Mouse (Mus musculus) hindbrain, embryonic 15.5 days (tissue): ENCODE results near the gene Nrn1l. TPM values are rescaled to one million over a fixed set of nuclear protein-coding genes. Genes with fewer than 3 reads are reported as not detected.
A peak's percentile ranks its signal among the peaks of the same experiment; 100 is the strongest.

ENCODE experiments used
- ATAC-seq: fragments of 200-750 bp; cut with Nextera tagmentation; 2 replicates; pipeline ENCODE4 v1.8.0; 2017; ENCODE audit warnings: low read depth, moderate number of reproducible peaks, moderate TSS enrichment; ENCODE audit not compliant: low FRiP score
- H3K27ac ChIP-seq: fragments of 300-500 bp; sonication (generic); replicated peaks from 2 replicates; pipeline ENCODE4 v1.5.1; 2015; ENCODE audit warnings: mild to moderate bottlenecking, inconsistent platforms
- H3K27me3 ChIP-seq: fragments of 300-500 bp; sonication (generic); 2 replicates; pipeline ENCODE4 v1.6.1; 2015; ENCODE audit warnings: control low read depth, inconsistent platforms
- H3K36me3 ChIP-seq: fragments of 300-500 bp; sonication (generic); 2 replicates; pipeline ENCODE4 v1.6.1; 2015; ENCODE audit warnings: control low read depth, inconsistent platforms
- H3K4me1 ChIP-seq: fragments of 300-500 bp; sonication (generic); replicated peaks from 2 replicates; pipeline ENCODE4 v1.6.1; 2015; ENCODE audit warnings: control low read depth, inconsistent platforms
- H3K4me2 ChIP-seq: fragments of 300-500 bp; sonication (generic); 2 replicates; pipeline ENCODE4 v1.6.1; 2015; ENCODE audit warnings: moderate library complexity, mild to moderate bottlenecking, inconsistent platforms
- H3K4me3 ChIP-seq: fragments of 300-500 bp; sonication (generic); 2 replicates; pipeline ENCODE4 v1.5.1; 2015; ENCODE audit warnings: mild to moderate bottlenecking, inconsistent platforms
- H3K9ac ChIP-seq: fragments of 300-500 bp; sonication (generic); 2 replicates; pipeline ENCODE4 v1.6.1; 2015; ENCODE audit warnings: inconsistent platforms
- H3K9me3 ChIP-seq: fragments of 300-500 bp; sonication (generic); 2 replicates; pipeline ENCODE4 v1.6.1; 2016; ENCODE audit warnings: control low read depth, inconsistent platforms
- WGBS: fragments of 180-500 bp; shearing (Covaris S2); methylation state at CpG from one replicate; pipeline ENCODE4 v1.1.7; 2015; 5-methylcytosine and 5-hydroxymethylcytosine counted together
- polyA plus RNA-seq: library from polyadenylated mRNA; unstranded; fragments of >200 nt; fragmentation: Nextera tagmentation; extraction: Ambion mirVana; gene quantifications from 2 replicates; pipeline ENCODE4 v1.2.1, GENCODE M21; 2015

The Nrn1l gene
- polyA plus RNA-seq, 1 experiment from 2014 or later = 0.45 TPM

DNA sequence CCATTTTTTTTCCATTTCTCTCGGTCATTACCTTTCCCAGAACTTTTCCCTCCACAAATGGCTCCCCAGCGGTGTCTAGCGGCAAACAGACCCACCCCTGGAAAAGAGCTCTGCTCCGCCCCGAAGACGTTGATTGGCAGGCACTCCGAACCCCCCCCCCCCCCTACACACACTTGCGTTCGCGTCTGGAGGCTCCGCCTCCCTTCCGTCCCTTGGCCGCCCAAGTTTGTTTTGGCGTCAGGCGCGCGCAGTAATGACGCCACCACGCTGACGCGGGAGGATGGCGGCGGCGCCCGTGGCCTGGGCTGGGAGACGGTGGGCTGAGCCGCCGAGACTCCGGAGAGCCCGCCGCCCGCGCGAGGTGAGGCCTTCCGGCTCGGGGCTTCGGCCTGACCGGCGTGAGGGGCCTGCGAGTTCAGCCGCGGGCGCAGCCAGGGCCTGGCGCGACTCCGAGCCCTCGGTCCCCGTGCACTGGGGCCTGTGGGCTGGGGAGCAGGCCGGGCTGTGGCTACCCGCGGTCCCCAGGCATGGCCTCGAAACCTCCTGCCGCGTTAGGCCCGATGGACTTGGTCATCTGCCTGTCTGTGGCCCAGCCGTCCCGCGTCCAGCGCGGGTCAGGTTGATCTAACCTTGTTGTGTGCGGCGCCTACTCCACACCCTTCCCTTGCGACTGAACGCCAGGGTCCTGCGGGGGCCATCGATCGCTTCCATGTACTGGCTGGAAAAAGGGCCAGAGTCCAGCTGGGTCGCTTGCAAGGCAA is 7.0 kb downstream of the Nrn1l start, which contains the start of gene Pskh1:
Pskh1 (plus strand) TSS at position 262 of the 761 bp plus-strand sequence.
- H3K27me3 ChIP-seq = no peaks in the 10 kb centered on the region
- H3K4me2 ChIP-seq = peak within 1 kb of the TSS; percentile 75
- under 1% methylated on average over 68 of the region's 68 CpGs for WGBS
- H3K9ac ChIP-seq = peak within 1 kb of the TSS; percentile 99
- peak within 1 kb of the TSS; percentile 84 for H3K4me3 ChIP-seq
- no peaks in the 10 kb centered on the region for H3K36me3 ChIP-seq
- peak; percentile 96 for ATAC-seq
- H3K27ac ChIP-seq = peak within 1 kb of the TSS; percentile 85
- H3K4me1 ChIP-seq = peaks cover 9% of the 10 kb centered on the region
- no peaks in the 10 kb centered on the region for H3K9me3 ChIP-seq

DNA sequence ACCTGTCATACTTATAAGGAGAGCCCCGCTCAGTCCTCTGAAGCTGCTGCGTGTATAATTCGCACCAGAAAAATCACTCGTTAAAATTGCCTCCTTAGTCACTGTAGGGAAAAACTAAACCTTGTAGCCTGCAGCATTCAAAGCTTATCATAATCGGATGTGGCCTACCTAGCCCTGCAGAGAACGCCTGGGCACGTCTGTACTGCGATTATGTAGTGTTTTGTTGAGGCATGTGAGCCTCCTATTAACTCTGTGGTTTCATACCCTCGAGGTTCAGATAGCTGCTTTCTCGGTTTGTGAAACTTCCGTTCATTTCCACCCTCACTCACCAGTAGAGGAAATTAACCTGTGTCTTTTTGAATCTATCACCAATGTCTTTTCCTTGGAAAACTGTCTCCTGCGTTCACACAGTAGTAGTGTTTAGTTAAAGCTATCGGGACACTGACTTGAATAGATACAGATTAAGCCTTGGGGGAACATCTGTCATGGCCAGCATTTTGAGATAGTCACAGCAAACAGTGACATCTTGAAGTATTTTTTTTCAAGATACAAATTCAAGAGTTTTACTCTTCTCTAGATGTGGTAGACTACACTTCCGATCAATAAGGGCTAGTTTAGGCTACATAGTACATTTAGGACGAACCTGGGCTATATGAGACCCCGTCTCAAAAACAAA is 7.7 kb downstream of the Nrn1l start:
- Histone ChIP-seq H3K4me3 (peak overlapping the region; percentile 84), H3K27ac (peak overlapping the region; percentile 85), H3K4me2 (peak overlapping the region; percentile 75), H3K9me3 (no peaks in the 10 kb centered on the region), H3K36me3 (no peaks in the 10 kb centered on the region), H3K27me3 (no peaks in the 10 kb centered on the region), H3K9ac (peak overlapping the region; percentile 99), H3K4me1 (peaks cover 9% of the 10 kb centered on the region)
- 44% methylated on average over 16 of the region's 16 CpGs for WGBS
- ATAC-seq = no peak

- Histone ChIP-seq H3K27me3 (no peaks in the 10 kb centered on the region), H3K36me3 (0 out of 2 replicates have a peak, but pooled peaks cover 5% of the 10 kb centered on the region), H3K4me3 (no peak overlapping the region), H3K4me2 (no peak overlapping the region), H3K27ac (no peak overlapping the region), H3K9ac (no peak overlapping the region), H3K9me3 (no peaks in the 10 kb centered on the region), H3K4me1 (no peaks in the 10 kb centered on the region)
- WGBS = 82% methylated on average over 3 of the region's 3 CpGs
- no peak for ATAC-seq
Measured at GRCm38 (mm10) chr8:105919390-105919789, 26.0 kb downstream of the Nrn1l start.

DNA sequence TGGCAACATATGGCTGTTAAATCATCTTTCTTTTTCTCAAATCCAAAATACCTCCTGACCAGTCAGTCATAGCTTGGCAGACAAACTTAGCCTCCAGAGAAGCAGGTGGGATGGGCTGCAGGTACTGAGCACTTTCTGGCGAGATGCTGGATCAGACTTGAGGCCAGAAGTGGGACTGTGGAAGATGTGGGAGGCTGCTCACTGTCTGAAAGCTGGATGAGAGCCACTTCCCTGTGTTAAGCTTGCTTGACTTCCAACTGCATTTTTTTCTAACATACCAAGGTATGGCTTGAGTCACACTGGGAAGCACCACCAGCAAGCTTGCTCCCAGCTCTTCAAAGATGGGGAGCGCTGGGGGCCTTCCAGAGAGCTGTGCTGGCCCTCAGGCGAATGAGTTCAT is 31.8 kb downstream of the Nrn1l start:
- Histone ChIP-seq H3K9ac (no peak overlapping the region), H3K4me2 (no peak overlapping the region)

GRCm38 (mm10) chr8:105930602-105931001 is 37.2 kb downstream of the Nrn1l start:
- WGBS = 14% methylated on average over 8 of the region's 8 CpGs
- Histone ChIP-seq H3K9me3 (no peaks in the 10 kb centered on the region), H3K4me2 (no peak overlapping the region), H3K36me3 (peaks cover 4% of the 10 kb centered on the region; the same call in 1 of the 2 replicates), H3K4me3 (no peak overlapping the region), H3K9ac (no peak overlapping the region), H3K4me1 (peaks cover 11% of the 10 kb centered on the region), H3K27me3 (no peaks in the 10 kb centered on the region), H3K27ac (peak overlapping the region; percentile 43)
- peak; percentile 68 for ATAC-seq

More for the DNA sequence above, 31.8 kb downstream of the Nrn1l start:
- Histone ChIP-seq H3K27me3 (no peaks in the 10 kb centered on the region), H3K4me3 (no peak overlapping the region), H3K36me3 (no peaks in the 10 kb centered on the region), H3K4me1 (no peaks in the 10 kb centered on the region), H3K27ac (no peak overlapping the region), H3K9me3 (no peaks in the 10 kb centered on the region)
- WGBS = 71% methylated on average over 3 of the region's 3 CpGs
- ATAC-seq = no peak

DNA sequence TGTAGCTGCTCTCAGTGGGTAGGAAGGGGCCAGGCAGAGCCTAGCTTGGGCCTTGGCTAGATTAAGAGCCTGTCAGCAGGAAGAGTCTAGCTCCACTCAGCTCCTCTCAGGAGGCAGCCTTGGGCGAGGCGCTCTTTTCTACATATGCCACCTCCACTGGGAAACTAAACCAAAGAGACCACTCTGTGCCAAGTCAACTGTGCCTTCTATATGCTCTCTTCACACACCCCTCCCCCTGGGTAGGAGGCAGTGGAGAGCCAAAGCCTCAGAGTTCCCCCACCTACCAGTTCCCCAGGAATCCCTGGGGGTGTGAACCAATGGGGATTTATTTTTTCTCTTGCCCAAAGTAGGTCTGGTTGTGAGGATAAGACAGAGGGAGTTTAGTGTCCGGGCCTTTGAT is 37.9 kb downstream of the Nrn1l start:
- ATAC-seq = no peak
- 90% methylated on average over 3 of the region's 3 CpGs for WGBS

DNA sequence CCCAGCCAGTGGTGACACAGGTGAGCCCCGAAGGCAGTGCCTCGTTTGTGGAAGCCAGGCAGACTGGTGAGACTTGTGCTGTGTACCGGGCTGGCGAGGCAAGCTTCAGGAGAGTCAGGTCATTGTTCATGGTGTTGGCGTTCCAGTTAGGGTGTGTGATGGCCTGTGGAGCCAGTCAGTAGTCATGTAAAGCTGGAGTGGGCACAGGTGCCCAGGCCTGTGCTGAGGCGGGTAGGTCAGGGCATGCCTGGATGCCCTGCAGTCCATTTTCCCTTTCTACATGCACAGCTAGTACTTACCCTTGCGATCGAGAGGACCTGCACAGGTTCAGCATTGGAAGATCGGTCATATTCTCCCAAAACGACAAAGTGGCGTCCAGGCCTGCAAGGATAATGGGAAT is 39.2 kb downstream of the Nrn1l start:
- Histone ChIP-seq H3K9ac (no peak overlapping the region), H3K36me3 (peaks cover 4% of the 10 kb centered on the region; the same call in 1 of the 2 replicates), H3K4me3 (no peak overlapping the region), H3K4me1 (peaks cover 22% of the 10 kb centered on the region), H3K4me2 (no peak overlapping the region), H3K9me3 (no peaks in the 10 kb centered on the region), H3K27ac (no peak overlapping the region), H3K27me3 (no peaks in the 10 kb centered on the region)
- ATAC-seq = no peak
- WGBS = 90% methylated on average over 11 of the region's 11 CpGs

More for the DNA sequence above, 37.9 kb downstream of the Nrn1l start:
- Histone ChIP-seq H3K4me1 (peaks cover 17% of the 10 kb centered on the region), H3K9me3 (no peaks in the 10 kb centered on the region), H3K9ac (no peak overlapping the region), H3K4me3 (no peak overlapping the region), H3K36me3 (peaks cover 4% of the 10 kb centered on the region; the same call in 1 of the 2 replicates), H3K4me2 (no peak overlapping the region), H3K27ac (no peak overlapping the region), H3K27me3 (no peaks in the 10 kb centered on the region)

GRCm38 (mm10) chr8:105933762-105934161 is 40.4 kb downstream of the Nrn1l start, which contains the start of gene Ctrl:
TSS of gene Ctrl (minus strand) at chr8:105933862.
- H3K4me2 ChIP-seq = no peak within 1 kb of the TSS
- ATAC-seq = no peak
- H3K27ac ChIP-seq = no peak within 1 kb of the TSS
- H3K9me3 ChIP-seq = no peaks in the 10 kb centered on the region
- no peak within 1 kb of the TSS for H3K4me3 ChIP-seq
- 93% methylated on average over 2 of the region's 2 CpGs for WGBS
- H3K36me3 ChIP-seq = peaks cover 4% of the 10 kb centered on the region; the same call in 1 of the 2 replicates
- peaks cover 32% of the 10 kb centered on the region for H3K4me1 ChIP-seq
- no peaks in the 10 kb centered on the region for H3K27me3 ChIP-seq
- H3K9ac ChIP-seq = no peak within 1 kb of the TSS

DNA sequence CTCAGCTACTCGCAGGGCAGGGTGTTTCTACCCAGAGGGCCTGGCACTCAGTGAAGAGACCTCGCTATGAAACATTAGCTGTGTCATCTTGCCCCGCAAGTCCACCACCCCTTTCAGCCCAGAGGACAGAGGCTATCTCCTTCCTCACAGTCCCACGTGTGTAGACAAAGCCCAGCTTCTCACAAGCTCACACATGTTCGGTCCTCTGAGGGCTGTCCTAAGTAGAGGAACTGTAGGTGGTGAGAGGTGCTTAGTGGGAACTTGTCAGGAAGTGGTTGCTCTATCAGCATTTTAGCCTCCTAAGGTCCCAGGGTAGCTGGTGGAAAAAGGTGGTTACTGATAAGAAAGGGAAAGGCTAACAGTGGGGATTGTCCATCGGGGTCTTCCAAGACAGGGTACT is 41.7 kb downstream of the Nrn1l start:
- Histone ChIP-seq H3K4me2 (no peak overlapping the region), H3K27me3 (no peaks in the 10 kb centered on the region), H3K4me1 (peaks cover 32% of the 10 kb centered on the region), H3K9ac (no peak overlapping the region), H3K9me3 (no peaks in the 10 kb centered on the region), H3K36me3 (peaks cover 4% of the 10 kb centered on the region; the same call in 1 of the 2 replicates), H3K27ac (no peak overlapping the region), H3K4me3 (no peak overlapping the region)
- no peak for ATAC-seq
- 83% methylated on average over 6 of the region's 6 CpGs for WGBS

DNA sequence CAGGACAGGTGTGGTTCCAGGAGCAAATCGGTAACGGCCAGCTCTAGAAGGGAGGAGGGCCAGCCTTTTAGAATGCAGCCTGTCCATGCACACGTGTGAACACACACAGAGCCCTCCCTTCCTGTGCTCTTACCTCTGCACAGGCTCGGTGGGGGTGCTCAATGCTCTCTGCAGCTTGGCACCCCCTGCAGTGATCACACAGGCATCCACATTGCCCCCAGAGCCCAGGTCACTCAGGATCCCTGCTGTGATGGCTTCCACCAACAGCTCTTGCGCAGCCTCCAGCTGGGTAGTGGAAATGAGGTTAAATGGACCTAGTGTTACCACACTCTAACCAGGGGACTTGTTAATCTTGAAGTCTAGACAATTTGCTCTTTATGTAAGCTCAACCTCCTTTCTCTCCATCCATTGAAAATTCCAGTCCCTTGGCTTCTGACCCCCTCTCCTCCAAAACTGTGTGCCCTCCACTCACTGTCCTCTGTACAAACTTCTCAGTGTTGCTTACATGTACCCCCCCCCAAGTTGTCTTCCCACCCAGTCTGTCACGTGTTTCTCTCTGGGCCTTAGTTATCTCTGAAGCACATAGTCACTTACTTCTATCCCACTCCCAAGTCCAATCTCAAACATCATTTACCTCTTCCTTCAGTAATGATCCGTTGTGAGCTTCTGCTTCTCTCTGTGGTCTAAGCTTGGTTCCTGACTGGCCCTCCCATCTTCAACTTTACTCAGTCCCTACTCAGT is 42.7 kb downstream of the Nrn1l start:
- H3K27ac ChIP-seq = peak overlapping the region; percentile 94
- peaks cover 4% of the 10 kb centered on the region; the same call in 1 of the 2 replicates for H3K36me3 ChIP-seq
- H3K9me3 ChIP-seq = no peaks in the 10 kb centered on the region
- no peaks in the 10 kb centered on the region for H3K27me3 ChIP-seq
- no peak for ATAC-seq
- peaks cover 26% of the 10 kb centered on the region for H3K4me1 ChIP-seq
- H3K9ac ChIP-seq = peak overlapping the region; percentile 78
- 34% methylated on average over 7 of the region's 7 CpGs for WGBS
- H3K4me2 ChIP-seq = peak overlapping the region; percentile 92
- H3K4me3 ChIP-seq = peak overlapping the region; percentile 56

GRCm38 (mm10) chr8:105936866-105937475 is 43.6 kb downstream of the Nrn1l start:
- peak; percentile 93 for ATAC-seq
- Histone ChIP-seq H3K9ac (peak overlapping the region; percentile 78), H3K27me3 (no peaks in the 10 kb centered on the region), H3K4me1 (peaks cover 26% of the 10 kb centered on the region), H3K27ac (peak overlapping the region; percentile 94), H3K36me3 (no peaks in the 10 kb centered on the region), H3K4me2 (peak overlapping the region; percentile 92), H3K4me3 (peak overlapping the region; percentile 56), H3K9me3 (no peaks in the 10 kb centered on the region)
- under 1% methylated on average over 30 of the region's 30 CpGs for WGBS
